Mouse (Mus musculus): ENCODE data around the gene Hist1h2bc.
"Not testable (repeated sequence)": the region's sequence is repeated elsewhere in the genome, so short reads cannot be mapped to it uniquely, and the experiment has no call there.

Hist1h2bc gene

GRCm38 (mm10) chr13:23700786-23701520 is 17.0 kb downstream of the Hist1h2bc start:
- peak; percentile 55 for DNase-seq

GRCm38 (mm10) chr13:23702220-23702619 is 18.2 kb downstream of the Hist1h2bc start:
- no peak for DNase-seq

GRCm38 (mm10) chr13:23702801-23703200 is 18.8 kb downstream of the Hist1h2bc start:
- not testable (repeated sequence) for DNase-seq

- no peak for DNase-seq
Measured at GRCm38 (mm10) chr13:23705751-23706356, 21.9 kb downstream of the Hist1h2bc start.

- DNase-seq = no peak
Measured at GRCm38 (mm10) chr13:23706771-23707170, 22.8 kb downstream of the Hist1h2bc start.

- no peak for DNase-seq
Measured at GRCm38 (mm10) chr13:23708041-23708440, 24.0 kb downstream of the Hist1h2bc start.

- no peak for DNase-seq
Measured at GRCm38 (mm10) chr13:23708654-23709053, 24.7 kb downstream of the Hist1h2bc start.

- DNase-seq = no peak
Measured at GRCm38 (mm10) chr13:23709714-23710373, 25.8 kb downstream of the Hist1h2bc start.

- DNase-seq = no peak
Measured at GRCm38 (mm10) chr13:23710374-23711089, 26.5 kb downstream of the Hist1h2bc start, which contains the start of gene Hfe. Gene Hfe (minus strand): TSS chr13:23710854.

GRCm38 (mm10) chr13:23716261-23717042 is 32.5 kb downstream of the Hist1h2bc start:
- no peak for DNase-seq

- DNase-seq = no peak
Measured at GRCm38 (mm10) chr13:23717176-23717575, 33.2 kb downstream of the Hist1h2bc start.

- not testable (repeated sequence) for DNase-seq
Measured at GRCm38 (mm10) chr13:23717593-23718245, 33.7 kb downstream of the Hist1h2bc start.

GRCm38 (mm10) chr13:23724239-23724638 is 40.2 kb downstream of the Hist1h2bc start:
- no peak for DNase-seq

- DNase-seq = no peak
Measured at GRCm38 (mm10) chr13:23725213-23725612, 41.2 kb downstream of the Hist1h2bc start.

GRCm38 (mm10) chr13:23728472-23729191 is 44.6 kb downstream of the Hist1h2bc start:
- no peak for DNase-seq

GRCm38 (mm10) chr13:23729192-23729525 is 45.2 kb downstream of the Hist1h2bc start:
- DNase-seq = no peak

GRCm38 (mm10) chr13:23729706-23730105 is 45.7 kb downstream of the Hist1h2bc start:
- DNase-seq = no peak

GRCm38 (mm10) chr13:23730479-23730878 is 46.5 kb downstream of the Hist1h2bc start:
- DNase-seq = no peak

GRCm38 (mm10) chr13:23732156-23732804 is 48.3 kb downstream of the Hist1h2bc start:
- no peak for DNase-seq

GRCm38 (mm10) chr13:23737091-23737490 is 53.1 kb downstream of the Hist1h2bc start:
- no peak for DNase-seq

- DNase-seq = no peak
Measured at GRCm38 (mm10) chr13:23738041-23738440, 54.0 kb downstream of the Hist1h2bc start.

Measured in cerebellum, adult 11-12 months (tissue).